Mouse (Mus musculus): Measurements from ENCODE around the gene 1110008P14Rik.

Gene 1110008P14Rik

GRCm38 (mm10) chr2:32341634-32341939 is 40.2 kb downstream of the 1110008P14Rik start:
- no peak for DNase-seq (ENCODE audit: low spot score)

- DNase-seq (ENCODE audit: low spot score): no peak
Measured at GRCm38 (mm10) chr2:32340836-32341633, 40.7 kb downstream of the 1110008P14Rik start.

- DNase-seq (ENCODE audit: low spot score): no peak
Measured at GRCm38 (mm10) chr2:32339912-32340642, 41.7 kb downstream of the 1110008P14Rik start.

- no peak for DNase-seq (ENCODE audit: low spot score)
Measured at GRCm38 (mm10) chr2:32335888-32336287, 45.9 kb downstream of the 1110008P14Rik start.

GRCm38 (mm10) chr2:32332159-32332558 is 49.6 kb downstream of the 1110008P14Rik start:
- no peak for DNase-seq (ENCODE audit: low spot score)

GRCm38 (mm10) chr2:32329531-32329930 is 52.2 kb downstream of the 1110008P14Rik start:
- no peak for DNase-seq (ENCODE audit: low spot score)

GRCm38 (mm10) chr2:32328911-32329460 is 52.8 kb downstream of the 1110008P14Rik start:
- no peak for DNase-seq (ENCODE audit: low spot score)

GRCm38 (mm10) chr2:32327200-32327599 is 54.5 kb downstream of the 1110008P14Rik start:
- no peak for DNase-seq (ENCODE audit: low spot score)
